Mouse (Mus musculus) testis, adult 2 months (tissue): ENCODE measurements around the gene Nxph1.

Source experiments
- CTCF ChIP-seq: fragments of 200-500 bp; IDR thresholded peaks from 2 replicates; pipeline ENCODE4 v1.5.1; 2012; ENCODE audit warnings: low read depth, mild to moderate bottlenecking, inconsistent platforms, low read length, moderate library complexity; ENCODE audit not compliant: control insufficient read depth, insufficient read depth, insufficient replicate concordance
- POLR2A ChIP-seq: fragments of 200-500 bp; IDR thresholded peaks from 2 replicates; pipeline ENCODE4 v1.6.1; 2012; ENCODE audit warnings: low read depth, mild to moderate bottlenecking, inconsistent platforms, low read length, moderate library complexity; ENCODE audit not compliant: control insufficient read depth

- no peak for TF ChIP-seq POLR2A
- TF ChIP-seq CTCF = no peak
Observed at GRCm38 (mm10) chr6:9107366-9107765, 159.1 kb downstream of the Nxph1 start.
